Mouse (Mus musculus): Measurements from ENCODE around the gene Fam102b.

DNA sequence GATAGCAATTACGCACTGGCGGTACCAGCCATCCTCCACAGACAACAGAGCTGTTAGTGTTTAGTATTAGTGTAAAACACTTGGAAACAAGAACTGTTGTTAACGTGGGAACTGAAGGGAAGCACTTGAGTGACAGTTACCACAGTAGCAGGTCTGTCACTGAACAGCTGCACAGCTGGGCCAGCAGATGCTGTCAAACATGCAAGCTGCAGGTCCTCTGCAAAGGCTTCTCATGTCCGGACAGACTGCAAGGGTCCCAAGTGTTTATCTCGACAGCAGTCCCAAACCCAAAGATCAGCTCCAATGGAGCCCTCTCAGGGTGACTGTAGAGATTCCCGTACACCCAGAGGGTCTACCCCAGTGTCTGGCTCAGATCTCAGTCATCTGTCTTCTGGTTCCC lies 45.5 kb downstream of the Fam102b start:
- TF ChIP-seq CTCF (IDR thresholded peaks at IDR 0.05; ENCODE audit: borderline replicate concordance, insufficient read depth, low read length), result no peak
- TF ChIP-seq POLR2A (IDR thresholded peaks at IDR 0.05; ENCODE audit: low read depth, low read length), result no peak

Data from embryonic fibroblast, embryonic 13.5 days (primary cell).